Mouse (Mus musculus): ENCODE results near the gene Urah. TPM values are rescaled to one million over a fixed set of nuclear protein-coding genes. Genes with fewer than 3 reads are reported as not detected.

Urah gene
- total RNA-seq, 2 experiments from 2014 or later: not detected

- intact Hi-C loops (cut with DNase I): no loop called here
- no peak for DNase-seq
- H3K27ac ChIP-seq: no peak within 1 kb of the TSS
- TF ChIP-seq CTCF (IDR thresholded peaks at IDR 0.05): no peak
- peak within 1 kb of the TSS; percentile 50 for H3K4me3 ChIP-seq
These were observed 13.0 kb upstream of the Urah start, which contains the start of gene Zfp941 for GRCm38 (mm10) chr7:140821653-140822329. TSS of gene Zfp941 (minus strand) at chr7:140822178.

- no peak for TF ChIP-seq CTCF (IDR thresholded peaks at IDR 0.05)
- no peak overlapping the region for H3K4me3 ChIP-seq
- intact Hi-C loops (cut with DNase I): no loop called here
- no peak for DNase-seq
- no peak overlapping the region for H3K27ac ChIP-seq
These were observed 12.1 kb upstream of the Urah start for GRCm38 (mm10) chr7:140822731-140823130.

- intact Hi-C loops (cut with DNase I): no loop called here
- peak overlapping the region; percentile 19; the same call in 1 of the 2 replicates for H3K4me3 ChIP-seq
- DNase-seq: no peak
- TF ChIP-seq CTCF (IDR thresholded peaks at IDR 0.05): peak; percentile 38; the same call in 1 of the 2 replicates
- H3K27ac ChIP-seq: peak overlapping the region; percentile 6; the same call in 1 of the 2 replicates
These were observed 6.5 kb upstream of the Urah start for GRCm38 (mm10) chr7:140828171-140828881.

- intact Hi-C loops (cut with DNase I): loop anchor here (10.0 kb wide), 1 partner anchor 757 kb away; no protein-coding TSS in a partner anchor
- DNase-seq: no peak
- no peak overlapping the region for H3K4me3 ChIP-seq
- no peak for TF ChIP-seq CTCF (IDR thresholded peaks at IDR 0.05)
- H3K27ac ChIP-seq: no peak overlapping the region
These were observed 3.4 kb upstream of the Urah start for GRCm38 (mm10) chr7:140831447-140831846.

- no peak for TF ChIP-seq CTCF (IDR thresholded peaks at IDR 0.05)
- no peak overlapping the region for H3K4me3 ChIP-seq
- intact Hi-C loops (cut with DNase I): loop anchor here (10.0 kb wide), 1 partner anchor 759 kb away; no protein-coding TSS in a partner anchor
- H3K27ac ChIP-seq: no peak overlapping the region
- no peak for DNase-seq
These were observed 1.5 kb upstream of the Urah start for GRCm38 (mm10) chr7:140833341-140833740.

- intact Hi-C loops (cut with DNase I): loop anchor here (10.0 kb wide), 1 partner anchor 761 kb away; no protein-coding TSS in a partner anchor
- Histone ChIP-seq H3K4me3 (no peak overlapping the region), H3K27ac (no peak overlapping the region)
- TF ChIP-seq CTCF (IDR thresholded peaks at IDR 0.05): no peak
- DNase-seq: no peak
These were observed 905 bp downstream of the Urah start for GRCm38 (mm10) chr7:140835758-140836087.

- intact Hi-C loops (cut with DNase I): loop anchor here (10.0 kb wide), 1 partner anchor 762 kb away; no protein-coding TSS in a partner anchor
- Histone ChIP-seq H3K4me3 (no peak overlapping the region), H3K27ac (no peak overlapping the region)
- DNase-seq: no peak
- no peak for TF ChIP-seq CTCF (IDR thresholded peaks at IDR 0.05)
These were observed 1.7 kb downstream of the Urah start for GRCm38 (mm10) chr7:140836243-140837115.

- intact Hi-C loops (cut with DNase I): loop anchor here (10.0 kb wide), 1 partner anchor 765 kb away; no protein-coding TSS in a partner anchor
These were observed 4.7 kb downstream of the Urah start for GRCm38 (mm10) chr7:140839556-140839955.

GRCm38 (mm10) chr7:140840750-140841735 is 6.2 kb downstream of the Urah start:
- no peak for TF ChIP-seq CTCF (IDR thresholded peaks at IDR 0.05)
- no peak overlapping the region for H3K4me3 ChIP-seq
- H3K27ac ChIP-seq: no peak overlapping the region
- intact Hi-C loops (cut with DNase I): loop anchor here (5.0 kb wide), 1 partner anchor 331 kb away; the partner anchor contains the start of gene Rnh1
- no peak for DNase-seq

More at GRCm38 (mm10) chr7:140839556-140839955, 4.7 kb downstream of the Urah start:
- H3K27ac ChIP-seq: no peak overlapping the region
- no peak overlapping the region for H3K4me3 ChIP-seq
- TF ChIP-seq CTCF (IDR thresholded peaks at IDR 0.05): no peak
- no peak for DNase-seq

- H3K27ac ChIP-seq: no peak overlapping the region
- no peak overlapping the region for H3K4me3 ChIP-seq
- DNase-seq: no peak
- intact Hi-C loops (cut with DNase I): loop anchor here (1.0 to 5.0 kb wide), 2 partner anchors 204 to 328 kb away; partner anchors contain the start of gene Rnh1
- TF ChIP-seq CTCF (IDR thresholded peaks at IDR 0.05): no peak
These were observed 9.0 kb downstream of the Urah start for GRCm38 (mm10) chr7:140843806-140844205.
